Mouse (Mus musculus) myocyte (in vitro differentiated cells): ENCODE data around the gene Trappc4. TPM values are rescaled to one million over a fixed set of nuclear protein-coding genes. Genes with fewer than 3 reads are reported as not detected.

Experiments
- H3K27me3 ChIP-seq: one replicate; pipeline ENCODE4 v1.6.1; 2011; ENCODE audit not compliant: control insufficient read depth, insufficient read depth, insufficient read length
- H3K36me3 ChIP-seq: one replicate; pipeline ENCODE4 v1.6.1; 2011; ENCODE audit not compliant: control insufficient read depth, insufficient read depth
- H3K4me2 ChIP-seq: one replicate; pipeline ENCODE4 v1.6.1; 2011; ENCODE audit warnings: low read depth, control low read depth
- H3K4me3 ChIP-seq: one replicate; pipeline ENCODE4 v1.5.1; 2011; ENCODE audit warnings: mild to moderate bottlenecking, control low read depth, moderate library complexity
- H3K79me2 ChIP-seq: one replicate; pipeline ENCODE4 v1.6.1; 2011; ENCODE audit not compliant: control insufficient read depth, insufficient read depth
- H3ac ChIP-seq: one replicate; pipeline ENCODE4 v1.6.1; 2011; ENCODE audit not compliant: control insufficient read depth, insufficient read length
- CEBPB ChIP-seq: IDR thresholded peaks from 2 replicates; pipeline ENCODE4 v1.6.1; 2011; ENCODE audit warnings: mild to moderate bottlenecking, moderate library complexity; ENCODE audit not compliant: poor library complexity, insufficient read depth, severe bottlenecking
- E2F4 ChIP-seq: IDR thresholded peaks from one replicate; pipeline ENCODE4 v1.6.1; 2011; ENCODE audit warnings: mild to moderate bottlenecking, control low read depth, moderate library complexity; ENCODE audit not compliant: insufficient read depth
- MAX ChIP-seq: IDR thresholded peaks from one replicate; pipeline ENCODE4 v1.6.1; 2011; ENCODE audit warnings: low read depth, mild to moderate bottlenecking, control low read depth
- MYOD1 ChIP-seq, 3 experiments: IDR thresholded peaks; one replicate each; pipeline ENCODE4 v1.6.1; 2011; ENCODE audit warnings: control low read depth in 2 of 3, low read depth in 2 of 3, mild to moderate bottlenecking in 2 of 3, moderate library complexity in 1 of 3; ENCODE audit not compliant: insufficient read length in 2 of 3, control insufficient read depth in 1 of 3
- MYOG ChIP-seq, 3 experiments: IDR thresholded peaks; one replicate each; pipeline ENCODE4 v1.6.1; 2011; ENCODE audit warnings: control low read depth in 2 of 3, low read depth in 2 of 3, mild to moderate bottlenecking in 2 of 3; ENCODE audit not compliant: insufficient read length in 2 of 3, control insufficient read depth in 1 of 3, insufficient read depth in 1 of 3
- POLR2A ChIP-seq: IDR thresholded peaks from one replicate; pipeline ENCODE4 v1.6.1; 2011; ENCODE audit warnings: low read depth, mild to moderate bottlenecking, control low read depth, moderate library complexity; ENCODE audit not compliant: insufficient read length
- POLR2AphosphoS2 ChIP-seq: IDR thresholded peaks from one replicate; pipeline ENCODE4 v1.6.1; 2011; ENCODE audit warnings: low read depth, control low read depth; ENCODE audit not compliant: insufficient read length
- REST ChIP-seq: IDR thresholded peaks from one replicate; pipeline ENCODE4 v1.6.1; 2011; ENCODE audit warnings: mild to moderate bottlenecking, control low read depth, moderate library complexity; ENCODE audit not compliant: insufficient read depth, insufficient read length
- SRF ChIP-seq: IDR thresholded peaks from one replicate; pipeline ENCODE4 v1.6.1; 2011; ENCODE audit warnings: low read depth; ENCODE audit not compliant: control insufficient read depth, insufficient read length
- TCF12 ChIP-seq: IDR thresholded peaks from one replicate; pipeline ENCODE4 v1.6.1; 2011; ENCODE audit warnings: mild to moderate bottlenecking, control low read depth; ENCODE audit not compliant: poor library complexity, insufficient read depth, severe bottlenecking
- TCF3 ChIP-seq: IDR thresholded peaks from one replicate; pipeline ENCODE4 v1.6.1; 2011; ENCODE audit warnings: low read depth, control low read depth; ENCODE audit not compliant: insufficient read length
- USF1 ChIP-seq: IDR thresholded peaks from one replicate; pipeline ENCODE4 v1.6.1; 2011; ENCODE audit warnings: low read depth, mild to moderate bottlenecking, control low read depth, moderate library complexity
- polyA plus RNA-seq: library from polyadenylated mRNA; unstranded; fragments of >200 nt; fragmentation: generic; extraction: Trizol; gene quantifications from one replicate; pipeline ENCODE4 v1.2.1, GENCODE M21; 2012; ENCODE audit warnings: missing spikeins

Trappc4 gene
- polyA plus RNA-seq, 1 experiment = 119 TPM

- H3K36me3 ChIP-seq = peaks cover 12% of the 10 kb centered on the region
- H3K79me2 ChIP-seq = no peaks in the 10 kb centered on the region
- H3ac ChIP-seq = no peak overlapping the region
- TF ChIP-seq TCF3 = no peak
- TF ChIP-seq SRF = no peak
- TF ChIP-seq MYOG (IDR thresholded peaks at IDR 0.05; ENCODE audit: control insufficient read depth in 1 of 3, insufficient read depth in 1 of 3, insufficient read length in 2 of 3, low read depth in 2 of 3) = no peak
- TF ChIP-seq POLR2A = no peak
- no peak for TF ChIP-seq MAX
- TF ChIP-seq POLR2AphosphoS2 = no peak
- TF ChIP-seq USF1 = no peak
- TF ChIP-seq MYOD1 (IDR thresholded peaks at IDR 0.05; ENCODE audit: control insufficient read depth in 1 of 3, insufficient read length in 2 of 3, low read depth in 2 of 3) = no peak
- TF ChIP-seq CEBPB = no peak
- no peak for TF ChIP-seq TCF12
- TF ChIP-seq REST = no peak
- TF ChIP-seq E2F4 = no peak
- H3K27me3 ChIP-seq = no peaks in the 10 kb centered on the region
- no peak overlapping the region for H3K4me3 ChIP-seq
- H3K4me2 ChIP-seq = peak overlapping the region; percentile 90
These were observed 8.8 kb downstream of the Trappc4 start for GRCm38 (mm10) chr9:44398551-44398950.

GRCm38 (mm10) chr9:44398087-44398486 is 9.3 kb downstream of the Trappc4 start:
- peak overlapping the region; percentile 49 for H3K4me3 ChIP-seq
- no peaks in the 10 kb centered on the region for H3K79me2 ChIP-seq
- H3K27me3 ChIP-seq = no peaks in the 10 kb centered on the region
- peak overlapping the region; percentile 90 for H3K4me2 ChIP-seq
- no peak for TF ChIP-seq TCF3
- TF ChIP-seq USF1 = no peak
- TF ChIP-seq REST = no peak
- TF ChIP-seq CEBPB = no peak
- TF ChIP-seq MAX = no peak
- no peak for TF ChIP-seq POLR2AphosphoS2
- TF ChIP-seq POLR2A = no peak
- TF ChIP-seq MYOD1 (IDR thresholded peaks at IDR 0.05; ENCODE audit: control insufficient read depth in 1 of 3, insufficient read length in 2 of 3, low read depth in 2 of 3) = no peak
- TF ChIP-seq SRF = no peak
- TF ChIP-seq MYOG (IDR thresholded peaks at IDR 0.05; ENCODE audit: control insufficient read depth in 1 of 3, insufficient read depth in 1 of 3, insufficient read length in 2 of 3, low read depth in 2 of 3) = no peak
- TF ChIP-seq E2F4 = no peak
- no peak for TF ChIP-seq TCF12
- peaks cover 9% of the 10 kb centered on the region for H3K36me3 ChIP-seq
- H3ac ChIP-seq = no peak overlapping the region

GRCm38 (mm10) chr9:44396684-44397411 is 10.6 kb downstream of the Trappc4 start, which contains the start of gene Slc37a4:
TSS of gene Slc37a4 (plus strand) at chr9:44396852.
- H3K4me2 ChIP-seq = peak within 1 kb of the TSS; percentile 90

DNA sequence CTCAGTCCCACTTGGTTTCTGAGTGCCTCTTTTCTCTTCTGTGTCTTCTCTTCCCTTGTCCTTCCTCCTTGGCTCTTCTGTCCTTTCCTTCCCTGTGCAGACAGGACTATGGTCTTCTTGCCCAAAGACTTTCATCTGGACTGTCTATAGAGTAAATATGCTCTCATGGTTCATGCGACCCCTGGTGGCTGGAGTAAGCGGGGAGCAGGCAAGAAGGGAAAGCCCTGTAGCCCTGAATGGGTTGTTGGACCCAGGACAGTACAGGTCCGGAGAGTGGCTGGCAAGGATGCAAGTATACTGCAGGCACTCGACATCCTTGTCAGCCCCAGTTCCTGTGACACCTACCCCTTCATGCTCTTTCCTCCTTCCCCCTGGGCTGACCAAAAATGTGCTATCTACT is 15.9 kb downstream of the Trappc4 start:
- Histone ChIP-seq H3K27me3 (no peaks in the 10 kb centered on the region), H3K36me3 (peaks cover 25% of the 10 kb centered on the region), H3K4me3 (no peak overlapping the region), H3K4me2 (no peak overlapping the region), H3K79me2 (no peaks in the 10 kb centered on the region), H3ac (no peak overlapping the region)
- TF ChIP-seq POLR2A = no peak
- TF ChIP-seq USF1 = no peak
- TF ChIP-seq REST = no peak
- no peak for TF ChIP-seq TCF12
- TF ChIP-seq MAX = no peak
- TF ChIP-seq MYOG (IDR thresholded peaks at IDR 0.05; ENCODE audit: control insufficient read depth in 1 of 3, insufficient read depth in 1 of 3, insufficient read length in 2 of 3, low read depth in 2 of 3) = no peak
- no peak for TF ChIP-seq CEBPB
- no peak for TF ChIP-seq SRF
- TF ChIP-seq POLR2AphosphoS2 = no peak
- no peak for TF ChIP-seq TCF3
- TF ChIP-seq MYOD1 (IDR thresholded peaks at IDR 0.05; ENCODE audit: control insufficient read depth in 1 of 3, insufficient read length in 2 of 3, low read depth in 2 of 3) = no peak
- TF ChIP-seq E2F4 = no peak

More at GRCm38 (mm10) chr9:44396684-44397411, 10.6 kb downstream of the Trappc4 start, which contains the start of gene Slc37a4:
- Histone ChIP-seq H3K4me3 (peak within 1 kb of the TSS; percentile 49), H3K27me3 (no peaks in the 10 kb centered on the region), H3K79me2 (no peaks in the 10 kb centered on the region), H3K36me3 (peaks cover 5% of the 10 kb centered on the region), H3ac (peak within 1 kb of the TSS; percentile 60)
- TF ChIP-seq MYOD1 (IDR thresholded peaks at IDR 0.05; ENCODE audit: control insufficient read depth in 1 of 3, insufficient read length in 2 of 3, low read depth in 2 of 3) (peak in 1 of 3 experiments; percentile 47), USF1 (peak; percentile 93), CEBPB (no peak), POLR2AphosphoS2 (peak; percentile 67), POLR2A (peak; percentile 76)
